Mouse (Mus musculus) megakaryocyte, embryonic 14.5 days (primary cell): ENCODE data around the gene Sik3.

Source experiments
- FLI1 ChIP-seq: IDR thresholded peaks from 2 replicates; pipeline ENCODE4 v1.6.1; 2012; ENCODE audit warnings: low read length, inconsistent platforms, mixed read lengths
- GATA1 ChIP-seq: IDR thresholded peaks from 3 replicates; pipeline ENCODE4 v1.6.1; 2012; ENCODE audit warnings: mixed read lengths, low read length, inconsistent platforms, borderline replicate concordance

- TF ChIP-seq FLI1 = no peak
- no peak for TF ChIP-seq GATA1
Measured at GRCm38 (mm10) chr9:46188370-46188769, 175.8 kb downstream of the Sik3 start.
